Mouse (Mus musculus) testis, adult 2 months (tissue): ENCODE measurements at regions not wholly inside any gene's neighbourhood (a gene's known extent, or its start where the extent isn't known, plus 50 kb on each side); places are given as distances from the start of the nearest gene placed in this dataset.

Experiments
- H3K27ac ChIP-seq: fragments of 200-500 bp; 2 replicates; pipeline ENCODE4 v1.5.1; 2012; ENCODE audit warnings: low read depth, low read length; ENCODE audit not compliant: control insufficient read depth, insufficient read depth
- H3K27me3 ChIP-seq: fragments of 200-500 bp; 2 replicates; pipeline ENCODE4 v1.6.1; 2012; ENCODE audit warnings: mild to moderate bottlenecking, low read length, moderate library complexity; ENCODE audit not compliant: control insufficient read depth, insufficient read depth
- H3K36me3 ChIP-seq: fragments of 200-500 bp; 2 replicates; pipeline ENCODE4 v1.6.1; 2012; ENCODE audit warnings: mild to moderate bottlenecking, low read length; ENCODE audit not compliant: control insufficient read depth, insufficient read depth
- H3K4me1 ChIP-seq: fragments of 200-500 bp; 2 replicates; pipeline ENCODE4 v1.6.1; 2012; ENCODE audit warnings: low read length; ENCODE audit not compliant: control insufficient read depth, insufficient read depth
- H3K4me3 ChIP-seq: fragments of 200-500 bp; 2 replicates; pipeline ENCODE4 v1.5.1; 2012; ENCODE audit warnings: low read depth, mild to moderate bottlenecking, low read length, moderate library complexity, mixed read lengths; ENCODE audit not compliant: control insufficient read depth
- CTCF ChIP-seq: fragments of 200-500 bp; IDR thresholded peaks from 2 replicates; pipeline ENCODE4 v1.5.1; 2012; ENCODE audit warnings: low read depth, mild to moderate bottlenecking, inconsistent platforms, low read length, moderate library complexity; ENCODE audit not compliant: control insufficient read depth, insufficient read depth, insufficient replicate concordance
- POLR2A ChIP-seq: fragments of 200-500 bp; IDR thresholded peaks from 2 replicates; pipeline ENCODE4 v1.6.1; 2012; ENCODE audit warnings: low read depth, mild to moderate bottlenecking, inconsistent platforms, low read length, moderate library complexity; ENCODE audit not compliant: control insufficient read depth

- Histone ChIP-seq H3K27ac (no peak overlapping the region), H3K36me3 (no peaks in the 10 kb centered on the region), H3K4me1 (no peaks in the 10 kb centered on the region), H3K4me3 (no peak overlapping the region), H3K27me3 (no peaks in the 10 kb centered on the region)
- TF ChIP-seq CTCF (no peak), POLR2A (no peak)
These were observed 106.8 kb upstream of the Qrfpr start for GRCm38 (mm10) chr3:36328927-36329326.

- Histone ChIP-seq H3K4me1 (no peaks in the 10 kb centered on the region), H3K4me3 (no peak overlapping the region), H3K36me3 (no peaks in the 10 kb centered on the region), H3K27ac (no peak overlapping the region), H3K27me3 (no peaks in the 10 kb centered on the region)
- TF ChIP-seq CTCF = no peak
- TF ChIP-seq POLR2A = no peak
These were observed 96.5 kb upstream of the Qrfpr start for GRCm38 (mm10) chr3:36318635-36319034.

GRCm38 (mm10) chr3:36311337-36311736 is 89.2 kb upstream of the Qrfpr start:
- Histone ChIP-seq H3K4me3 (no peak overlapping the region), H3K27ac (no peak overlapping the region), H3K4me1 (no peaks in the 10 kb centered on the region; the same call in 1 of the 2 replicates), H3K36me3 (no peaks in the 10 kb centered on the region), H3K27me3 (no peaks in the 10 kb centered on the region)
- TF ChIP-seq CTCF (no peak), POLR2A (no peak)

- H3K27ac ChIP-seq = no peak overlapping the region
- no peak for TF ChIP-seq CTCF
- TF ChIP-seq POLR2A = no peak
- H3K36me3 ChIP-seq = no peaks in the 10 kb centered on the region
- no peaks in the 10 kb centered on the region for H3K27me3 ChIP-seq
- H3K4me1 ChIP-seq = no peaks in the 10 kb centered on the region; the same call in 1 of the 2 replicates
- H3K4me3 ChIP-seq = no peak overlapping the region
These were observed 88.6 kb upstream of the Qrfpr start for GRCm38 (mm10) chr3:36310642-36311267.

- Histone ChIP-seq H3K4me1 (no peaks in the 10 kb centered on the region), H3K27ac (no peak overlapping the region), H3K36me3 (no peaks in the 10 kb centered on the region), H3K4me3 (no peak overlapping the region), H3K27me3 (no peaks in the 10 kb centered on the region)
- TF ChIP-seq POLR2A = no peak
These were observed 74.7 kb upstream of the Qrfpr start for GRCm38 (mm10) chr3:36296792-36297191.

- H3K4me1 ChIP-seq = no peaks in the 10 kb centered on the region
- TF ChIP-seq CTCF (no peak), POLR2A (no peak)
- no peaks in the 10 kb centered on the region for H3K27me3 ChIP-seq
These were observed 69.9 kb upstream of the Qrfpr start for GRCm38 (mm10) chr3:36291971-36292370.

GRCm38 (mm10) chr3:36284066-36284465 is 62.0 kb upstream of the Qrfpr start:
- TF ChIP-seq CTCF (no peak), POLR2A (no peak)
- Histone ChIP-seq H3K27me3 (no peaks in the 10 kb centered on the region), H3K4me1 (no peaks in the 10 kb centered on the region), H3K27ac (no peak overlapping the region), H3K36me3 (no peaks in the 10 kb centered on the region), H3K4me3 (no peak overlapping the region)

More at GRCm38 (mm10) chr3:36291971-36292370, 69.9 kb upstream of the Qrfpr start:
- Histone ChIP-seq H3K27ac (no peak overlapping the region), H3K36me3 (no peaks in the 10 kb centered on the region), H3K4me3 (no peak overlapping the region)

GRCm38 (mm10) chr3:36275502-36275901 is 53.4 kb upstream of the Qrfpr start:
- no peaks in the 10 kb centered on the region for H3K4me1 ChIP-seq
- H3K36me3 ChIP-seq = no peaks in the 10 kb centered on the region
- TF ChIP-seq CTCF (no peak), POLR2A (no peak)
- no peak overlapping the region for H3K4me3 ChIP-seq
- H3K27me3 ChIP-seq = no peaks in the 10 kb centered on the region
- H3K27ac ChIP-seq = no peak overlapping the region
